Mouse (Mus musculus) G1E-ER4 (cell line): ENCODE measurements around the gene Fgfr2. TPM values are rescaled to one million over a fixed set of nuclear protein-coding genes. Genes with fewer than 3 reads are reported as not detected.

ENCODE experiments used
- GATA1 ChIP-seq: IDR thresholded peaks from one replicate; pipeline ENCODE4 v1.8.0; 2012; ENCODE audit warnings: low read length, inconsistent platforms
- polyA plus RNA-seq: library from polyadenylated mRNA; stranded (reverse); fragments of >175 nt; gene quantifications from 2 replicates; pipeline ENCODE4 v1.2.3, GENCODE M21; 2012

Gene Fgfr2
- polyA plus RNA-seq, 1 experiment: not detected

- TF ChIP-seq GATA1: no peak
Measured at GRCm38 (mm10) chr7:130183960-130184359, 2939.2 kb downstream of the Fgfr2 start.

- TF ChIP-seq GATA1: no peak
Measured at GRCm38 (mm10) chr7:130182551-130182950, 2940.6 kb downstream of the Fgfr2 start.

- no peak for TF ChIP-seq GATA1
Measured at GRCm38 (mm10) chr7:130178991-130179390, 2944.2 kb downstream of the Fgfr2 start.

- no peak for TF ChIP-seq GATA1
Measured at GRCm38 (mm10) chr7:130177009-130177408, 2946.1 kb downstream of the Fgfr2 start.

GRCm38 (mm10) chr7:130174525-130174924 lies 2948.6 kb downstream of the Fgfr2 start:
- no peak for TF ChIP-seq GATA1

- no peak for TF ChIP-seq GATA1
Measured at GRCm38 (mm10) chr7:130173914-130174313, 2949.2 kb downstream of the Fgfr2 start.

GRCm38 (mm10) chr7:130170144-130170543 lies 2953.0 kb downstream of the Fgfr2 start:
- TF ChIP-seq GATA1: no peak

- no peak for TF ChIP-seq GATA1
Measured at GRCm38 (mm10) chr7:130168296-130168695, 2954.9 kb downstream of the Fgfr2 start.

- no peak for TF ChIP-seq GATA1
Measured at GRCm38 (mm10) chr7:130167261-130167660, 2955.9 kb downstream of the Fgfr2 start.

- TF ChIP-seq GATA1: no peak
Measured at GRCm38 (mm10) chr7:130166190-130166589, 2957.0 kb downstream of the Fgfr2 start.

- no peak for TF ChIP-seq GATA1
Measured at GRCm38 (mm10) chr7:130165408-130165807, 2957.7 kb downstream of the Fgfr2 start.

GRCm38 (mm10) chr7:130162718-130163117 lies 2960.4 kb downstream of the Fgfr2 start:
- TF ChIP-seq GATA1: no peak

- no peak for TF ChIP-seq GATA1
Measured at GRCm38 (mm10) chr7:130161581-130161980, 2961.6 kb downstream of the Fgfr2 start.

- TF ChIP-seq GATA1: no peak
Measured at GRCm38 (mm10) chr7:130158845-130159244, 2964.3 kb downstream of the Fgfr2 start.

- TF ChIP-seq GATA1: no peak
Measured at GRCm38 (mm10) chr7:130153363-130153969, 2969.7 kb downstream of the Fgfr2 start.

GRCm38 (mm10) chr7:130148906-130149305 lies 2974.2 kb downstream of the Fgfr2 start:
- no peak for TF ChIP-seq GATA1

- TF ChIP-seq GATA1: no peak
Measured at GRCm38 (mm10) chr7:130147230-130147629, 2975.9 kb downstream of the Fgfr2 start.

GRCm38 (mm10) chr7:130145211-130145610 lies 2977.9 kb downstream of the Fgfr2 start:
- no peak for TF ChIP-seq GATA1
